Mouse (Mus musculus): ENCODE measurements around the gene Proca1.
"Not testable (repeated sequence)": the region's sequence is repeated elsewhere in the genome, so short reads cannot be mapped to it uniquely, and the experiment has no call there.

The Proca1 gene

DNA sequence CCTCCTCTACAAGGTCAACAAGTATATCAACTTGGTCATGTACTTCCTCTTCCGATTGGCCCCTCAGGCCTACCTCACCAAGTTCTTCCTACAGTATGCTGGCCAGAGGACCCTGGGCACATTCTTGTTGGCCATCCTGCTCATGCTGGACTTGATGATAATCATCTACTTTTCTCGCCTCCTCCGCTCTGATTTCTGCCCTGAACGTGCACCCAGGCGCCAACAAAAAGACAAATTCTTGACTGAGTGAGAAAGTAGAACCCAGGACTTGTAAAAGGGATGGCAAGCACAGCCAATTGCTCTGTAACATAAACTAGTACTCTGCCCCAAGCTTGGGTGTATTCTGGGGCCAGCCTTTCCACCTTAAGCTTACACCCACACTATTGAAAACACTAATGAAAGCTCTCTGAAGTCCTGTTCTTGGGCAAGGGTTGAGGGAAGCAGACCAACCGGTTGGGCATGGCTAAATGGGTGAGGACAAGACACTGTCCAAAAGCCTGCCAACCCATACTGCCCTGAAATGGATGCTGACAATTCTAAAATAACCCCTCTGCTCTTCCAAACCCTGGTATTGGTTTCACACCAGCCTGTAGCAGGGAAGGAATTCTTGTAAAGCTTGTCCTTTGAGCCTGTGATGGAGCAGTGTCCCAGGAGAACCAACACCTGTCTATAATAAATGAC, 13.0 kb upstream of the Proca1 start:
- CTCF ChIA-PET: interaction anchor here (0.7 kb wide), 1 partner anchor 82 kb away, joined by 6 read pairs; no protein-coding TSS in a partner anchor

DNA sequence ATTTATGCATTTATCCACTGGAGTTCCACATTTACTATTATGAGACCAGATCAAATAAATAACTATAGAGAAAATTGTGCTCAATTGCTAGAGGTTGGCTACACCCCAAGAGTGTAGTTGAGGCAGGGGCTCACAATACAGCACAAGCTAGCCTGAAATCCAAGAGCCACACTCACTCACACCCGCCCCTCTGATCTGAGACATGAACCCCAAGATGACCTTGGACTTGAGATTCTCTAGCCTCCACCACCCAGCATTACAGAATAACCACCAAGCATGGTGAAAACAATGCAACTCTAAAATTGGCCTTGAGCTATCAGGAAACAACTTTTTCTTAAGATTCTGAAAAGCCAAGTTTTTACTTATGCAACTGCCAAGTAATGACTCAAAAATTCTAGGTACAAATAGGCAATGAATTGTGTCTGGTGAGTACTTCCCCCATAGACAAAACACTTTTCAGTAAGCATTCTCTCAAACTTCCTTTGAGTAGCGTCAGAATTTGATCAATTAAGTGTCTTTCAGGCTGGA, 11.3 kb upstream of the Proca1 start:
- CTCF ChIA-PET: no interaction called here

GRCm38 (mm10) chr11:78182450-78182849, 10.7 kb upstream of the Proca1 start:
- CTCF ChIA-PET: no interaction called here

DNA sequence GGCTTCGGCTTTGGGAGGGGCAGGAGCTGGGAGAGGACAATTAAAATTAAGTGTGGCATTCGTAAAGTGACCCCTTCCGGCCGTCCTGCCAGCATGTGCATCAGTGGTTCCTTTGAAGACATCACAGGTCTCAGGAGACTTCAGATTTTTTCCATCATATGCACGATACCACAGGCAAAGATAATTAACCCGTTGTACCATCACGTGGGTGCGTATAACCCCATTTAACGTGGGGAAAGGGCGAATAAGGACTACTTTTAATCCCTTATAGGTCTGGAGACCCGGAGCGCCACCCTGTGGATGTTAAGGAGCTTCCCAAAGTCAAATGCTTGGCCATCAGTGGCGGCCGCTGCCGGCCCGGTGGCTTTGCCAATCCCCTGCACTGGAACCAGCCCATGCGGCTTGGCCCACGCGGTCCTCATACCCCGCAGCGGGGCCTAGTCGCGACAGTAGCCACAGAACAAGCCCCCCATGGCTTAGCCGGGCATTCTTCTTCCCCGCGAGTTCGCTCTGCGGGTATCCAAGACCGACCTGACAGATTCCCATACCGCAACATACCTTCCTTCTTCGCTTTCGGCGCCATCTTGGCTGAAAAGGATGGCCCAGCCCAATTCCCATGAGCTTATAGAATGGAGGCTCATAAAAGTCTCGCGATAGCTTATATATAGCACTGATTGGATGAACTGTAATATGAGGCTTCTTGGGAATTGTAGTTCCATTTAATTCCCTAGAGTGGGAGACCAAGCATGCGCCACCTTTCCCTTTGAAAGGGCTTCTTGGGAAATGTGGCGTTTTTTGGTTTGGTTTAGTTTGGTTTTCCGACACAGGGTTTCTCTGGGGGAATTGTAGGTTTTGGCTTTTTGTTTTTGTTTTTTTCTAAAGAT, 10.0 kb upstream of the Proca1 start, which contains the start of gene Rpl23a:
TSS of gene Rpl23a (minus strand) at position 624 of the 884 bp plus-strand sequence.
- CTCF ChIA-PET: no interaction called here

DNA sequence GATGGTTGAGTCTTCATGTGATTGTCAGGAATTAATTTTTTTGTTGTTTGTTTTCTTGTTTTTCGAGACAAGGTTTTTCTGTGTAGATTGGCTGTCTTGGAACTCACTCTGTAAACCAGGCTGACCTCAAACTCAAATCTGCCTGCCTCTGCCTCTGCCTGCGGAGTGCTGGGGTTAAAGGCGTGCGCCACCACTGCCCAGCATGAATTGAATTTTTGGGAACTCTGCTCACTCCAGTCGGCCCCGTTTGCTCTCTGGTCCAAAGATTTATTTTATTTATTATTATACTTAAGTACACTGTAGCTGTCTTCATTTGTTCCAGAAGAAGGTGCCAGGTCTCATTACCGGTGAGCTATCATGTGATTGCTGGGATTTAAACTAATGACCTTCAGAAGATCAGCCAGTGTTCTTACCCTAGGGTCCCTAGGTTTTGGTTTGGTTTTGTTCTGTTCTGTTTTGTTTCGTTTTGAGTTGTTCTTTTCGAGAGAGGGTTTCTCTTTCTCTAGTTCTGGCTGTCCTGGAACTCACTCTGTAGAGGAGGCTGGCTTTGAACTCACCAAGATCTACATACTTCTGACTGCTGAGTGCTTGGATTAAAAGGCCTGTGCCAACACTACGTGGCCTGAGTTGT, 9.2 kb upstream of the Proca1 start:
- CTCF ChIA-PET: no interaction called here

- CTCF ChIA-PET: not testable (repeated sequence)
Observed at GRCm38 (mm10) chr11:78184702-78185101, 8.5 kb upstream of the Proca1 start.

GRCm38 (mm10) chr11:78188331-78189233, 4.6 kb upstream of the Proca1 start, which contains the start of gene Rab34:
TSS of gene Rab34 (plus strand) at chr11:78188430.
- CTCF ChIA-PET: interaction anchor here (0.6 to 0.9 kb wide), 2 partner anchors 14 to 23 kb away, joined by 3 read pairs; no protein-coding TSS in a partner anchor

DNA sequence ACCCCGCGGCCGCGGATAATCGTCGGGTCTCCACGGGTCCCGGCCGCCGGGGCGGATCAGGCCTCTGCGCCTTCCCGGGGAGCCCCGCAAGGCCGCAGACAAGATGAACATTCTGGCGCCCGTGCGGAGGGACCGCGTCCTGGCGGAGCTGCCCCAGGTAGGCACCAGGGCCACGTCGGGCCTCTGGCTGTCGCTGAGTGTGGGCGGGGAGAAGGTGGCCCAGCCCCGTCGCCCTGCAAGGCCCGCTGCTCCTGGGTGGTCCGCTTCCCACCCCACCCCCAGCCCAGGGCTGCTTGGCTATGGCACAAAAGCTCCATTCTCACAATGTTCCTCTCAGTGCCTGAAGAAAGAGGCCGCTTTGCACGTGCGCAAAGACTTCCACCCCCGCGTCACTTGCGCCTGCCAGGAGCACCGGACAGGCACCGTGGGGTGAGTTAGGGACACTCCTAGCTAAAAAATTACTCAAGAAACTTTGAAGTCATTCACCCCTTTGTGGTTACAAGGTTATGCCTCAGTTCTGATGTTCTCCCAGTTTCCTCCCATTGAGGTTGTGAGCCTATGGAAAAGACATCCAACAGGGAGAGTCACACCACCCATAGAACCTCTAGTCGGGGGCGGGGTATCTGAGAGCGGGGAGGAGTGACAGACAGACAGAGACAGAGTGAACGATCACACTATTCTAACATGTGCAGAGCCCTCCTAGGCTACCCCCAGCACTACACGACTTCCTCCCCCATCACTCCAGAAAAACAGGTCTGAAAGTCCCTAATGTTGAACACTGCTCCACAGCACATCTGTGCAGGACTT, 3.8 kb upstream of the Proca1 start:
- CTCF ChIA-PET: interaction anchor here (0.6 to 0.9 kb wide), 2 partner anchors 15 to 22 kb away, joined by 3 read pairs; no protein-coding TSS in a partner anchor

DNA sequence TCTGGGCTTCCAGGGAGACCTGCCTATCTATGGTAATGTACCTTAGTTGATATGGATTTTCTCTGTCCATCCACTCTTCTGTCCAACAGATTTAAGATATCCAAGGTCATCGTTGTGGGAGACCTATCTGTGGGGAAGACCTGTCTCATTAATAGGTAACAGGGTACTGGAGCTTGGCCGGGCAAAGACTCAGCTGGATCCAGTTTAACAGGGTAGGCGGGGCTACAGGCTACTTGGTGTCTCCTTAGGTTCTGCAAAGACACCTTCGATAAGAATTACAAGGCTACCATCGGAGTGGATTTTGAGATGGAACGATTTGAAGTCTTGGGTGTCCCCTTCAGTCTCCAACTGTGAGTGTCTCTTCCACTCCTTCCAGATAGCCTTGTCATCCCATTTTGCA, 3.2 kb upstream of the Proca1 start:
- CTCF ChIA-PET: interaction anchor here (0.6 to 0.9 kb wide), 2 partner anchors 21 to 64 kb away, joined by 3 to 6 read pairs; no protein-coding TSS in a partner anchor

DNA sequence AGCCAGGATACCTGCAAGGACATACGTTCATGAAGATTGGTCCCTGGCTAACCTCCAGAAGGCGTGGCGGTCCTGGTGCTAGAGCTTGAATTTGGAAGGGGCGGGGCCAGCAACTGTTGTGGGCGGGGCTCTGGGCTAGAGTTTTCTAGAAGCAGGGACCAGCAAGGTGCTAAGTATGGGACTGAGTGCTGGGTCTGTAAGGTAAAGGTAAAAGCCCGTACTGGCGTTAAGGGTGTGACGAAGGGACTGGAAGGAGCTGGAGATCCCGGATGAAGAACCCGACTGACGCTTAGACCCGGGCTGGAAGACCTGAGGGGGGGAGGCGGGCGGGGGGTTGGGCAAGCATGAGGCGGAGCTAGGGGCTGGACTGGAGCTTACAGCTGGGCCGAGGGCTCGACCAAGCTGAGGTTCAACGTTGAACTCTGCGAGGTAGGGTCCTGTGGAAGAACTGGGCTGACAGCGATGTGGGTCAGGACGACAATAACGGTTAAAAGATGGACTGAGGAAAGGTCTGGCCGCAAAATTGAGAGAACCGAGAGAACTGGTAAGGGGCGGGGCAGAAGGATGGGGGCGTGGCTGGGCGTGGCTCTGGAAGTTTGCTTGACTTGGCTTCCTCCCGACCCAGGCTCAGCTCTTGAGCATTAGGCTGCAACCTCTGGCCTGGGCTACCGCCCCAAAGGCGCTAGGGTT, 1.4 kb downstream of the Proca1 start:
- CTCF ChIA-PET: no interaction called here

DNA sequence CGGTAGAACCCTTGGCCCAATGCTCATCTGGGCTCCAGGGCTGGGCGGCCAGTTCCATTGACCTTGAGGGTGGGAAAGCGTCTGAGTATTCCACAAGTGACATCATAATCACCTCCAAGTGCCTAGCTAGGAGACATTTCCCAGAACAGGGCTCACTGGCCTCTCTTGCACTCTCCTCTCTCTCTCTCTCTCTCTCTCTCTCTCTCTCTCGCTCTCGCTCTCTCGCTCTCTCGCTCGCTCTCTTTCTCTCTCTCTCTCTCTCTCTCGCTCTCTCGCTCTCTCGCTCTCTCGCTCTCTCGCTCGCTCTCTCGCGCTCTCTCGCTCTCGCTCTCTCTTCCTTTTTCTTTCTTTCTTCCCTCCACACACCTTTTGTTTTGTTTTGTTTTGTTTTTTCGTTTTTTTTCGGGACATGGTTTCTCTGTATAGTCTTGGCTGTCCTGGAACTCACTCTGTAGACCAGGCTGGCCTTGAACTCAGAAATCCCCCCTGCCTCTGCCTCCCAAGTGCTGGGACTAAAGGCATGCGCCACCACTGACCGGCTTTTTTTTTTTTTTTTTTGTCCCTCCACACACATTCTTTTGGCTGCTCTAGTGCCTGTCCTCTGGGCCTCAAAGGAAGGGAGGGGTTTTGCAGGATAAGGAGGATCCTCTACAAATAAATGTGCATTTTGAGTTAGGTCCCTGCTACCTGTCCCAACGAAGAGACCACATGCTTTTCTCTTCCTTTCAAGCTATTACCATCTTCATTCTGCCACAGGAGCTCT, 2.1 kb downstream of the Proca1 start:
- CTCF ChIA-PET: no interaction called here

- CTCF ChIA-PET: no interaction called here
Observed at GRCm38 (mm10) chr11:78202372-78202771, 9.2 kb downstream of the Proca1 start.

DNA sequence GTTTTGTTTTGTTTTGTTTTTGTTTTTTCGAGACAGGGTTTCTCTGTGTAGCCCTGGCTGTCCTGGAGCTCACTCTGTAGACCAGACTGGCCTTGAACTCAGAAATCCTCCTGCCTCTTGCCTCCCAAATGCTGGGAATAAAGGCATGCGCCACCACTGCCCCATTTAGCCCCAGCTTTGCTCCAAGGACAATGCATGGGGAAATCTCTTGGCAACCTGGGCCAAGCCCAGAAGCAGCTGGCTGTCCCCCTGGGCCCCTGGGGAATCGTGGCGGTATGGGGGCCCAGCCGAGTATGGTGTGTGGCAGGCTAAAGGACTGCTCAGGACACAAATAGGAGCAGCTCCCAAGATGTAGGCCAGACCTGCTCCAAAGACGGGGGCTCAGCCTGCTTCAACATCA, 11.1 kb downstream of the Proca1 start:
- CTCF ChIA-PET: no interaction called here

DNA sequence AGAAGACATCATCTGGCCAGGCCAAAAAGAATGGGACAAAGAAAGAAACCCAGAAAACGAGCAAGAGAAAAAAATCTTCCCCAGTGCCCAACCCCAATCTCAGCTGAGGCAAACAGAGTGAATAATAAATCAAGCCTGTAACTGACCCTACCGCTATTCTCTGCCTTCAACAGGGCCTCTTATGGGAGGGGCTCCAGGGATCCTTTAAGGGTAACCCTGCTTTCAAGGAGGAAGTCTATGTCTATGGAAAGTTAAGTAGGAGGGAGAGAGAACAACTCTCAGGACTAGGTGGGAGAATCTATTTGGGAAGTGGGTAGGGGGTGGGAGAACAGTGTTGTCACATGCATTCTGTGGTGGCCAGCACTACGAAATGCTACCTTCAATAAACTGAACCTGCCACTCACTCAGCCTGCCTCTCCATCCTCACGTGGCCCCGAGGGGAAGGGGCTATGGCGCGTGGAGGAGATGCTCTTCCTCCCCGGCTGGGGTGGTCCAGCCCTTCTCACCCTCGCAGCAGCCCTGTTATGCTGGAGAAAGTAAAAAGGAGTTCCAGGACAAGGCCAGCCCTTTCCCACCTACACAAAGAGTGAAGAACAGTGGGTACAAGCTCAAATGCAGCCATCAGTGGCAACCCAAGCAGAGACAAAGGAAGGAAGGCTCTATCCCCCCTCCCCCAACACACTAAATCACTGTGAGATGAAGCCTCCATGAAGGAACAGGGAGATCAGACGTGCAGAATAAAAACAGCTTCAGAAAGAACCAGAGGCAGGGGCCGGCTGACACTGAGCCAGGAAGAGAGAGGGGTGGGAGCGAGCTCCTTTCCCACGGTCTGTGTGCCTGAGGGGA, 12.4 kb downstream of the Proca1 start:
- CTCF ChIA-PET: interaction anchor here (0.8 kb wide), 1 partner anchor 12 kb away, joined by 3 read pairs; no protein-coding TSS in a partner anchor

- CTCF ChIA-PET: no interaction called here
Observed at GRCm38 (mm10) chr11:78207190-78207589, 14.0 kb downstream of the Proca1 start.

DNA sequence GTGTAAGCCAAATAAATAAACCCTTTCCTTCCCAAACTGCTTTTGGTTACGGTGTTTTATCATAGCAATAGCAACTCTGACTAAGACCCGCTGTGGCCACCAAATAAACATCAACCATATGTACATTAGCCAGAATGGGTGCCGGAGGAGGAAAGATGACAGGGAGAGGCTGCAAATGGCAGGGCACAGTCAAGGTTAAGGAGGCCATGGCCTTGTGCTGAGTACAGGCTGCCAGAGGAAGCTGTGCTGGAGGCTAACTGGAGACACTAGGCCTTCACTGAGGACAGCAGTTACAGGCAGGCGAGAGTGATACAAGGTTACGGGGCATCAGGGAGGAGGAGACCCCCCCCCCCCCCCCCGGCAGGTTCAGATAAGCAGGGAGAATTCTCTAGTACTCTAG, 16.7 kb downstream of the Proca1 start:
- CTCF ChIA-PET: interaction anchor here (1.2 kb wide), 1 partner anchor 20 kb away, joined by 3 read pairs; no protein-coding TSS in a partner anchor

- CTCF ChIA-PET: interaction anchor here (0.6 to 1.2 kb wide), 4 partner anchors 19 to 50 kb away, joined by 3 to 9 read pairs (median 3); no protein-coding TSS in a partner anchor
Observed at GRCm38 (mm10) chr11:78210615-78211014, 17.4 kb downstream of the Proca1 start.
